Comparison of ENCODE assay signal across 9 mouse cellular contexts in genomic region chr3:100554843-100555242, GRCm38 (mm10).
DNase-seq lines count a peak whose midpoint lies in the region; ATAC-seq and TF ChIP-seq lines count a peak whose summit lies in the region.
"Had no signal": no experiment of that assay in that cellular context is flagged by ENCODE, and none has a peak within 500 bp of the region (broad histone marks: within the 10 kb centered on the region; RNA-seq: fewer than 3 reads in every experiment).

No protein-coding gene starts in this region.

- no peak overlapping the region for H3K9ac ChIP-seq in lung, postnatal 0 days (replicated peaks; ENCODE audit: low read depth)
- H3K9ac ChIP-seq in midbrain, postnatal 0 days (replicated peaks; ENCODE audit: low read length, poor library complexity, severe bottlenecking) = no peak overlapping the region
- H3K9ac ChIP-seq: limb, embryonic 15.5 days had no signal

- no peaks in the 10 kb centered on the region for H3K36me3 ChIP-seq in lung, postnatal 0 days (ENCODE audit: insufficient read depth, low read length)
- no peaks in the 10 kb centered on the region for H3K36me3 ChIP-seq in midbrain, postnatal 0 days (ENCODE audit: insufficient read depth, low read length)
- H3K36me3 ChIP-seq: limb, embryonic 15.5 days had no signal

- WGBS in lung, postnatal 0 days = 44% methylated on average over 5 of the region's 5 CpGs
- 47% methylated on average over 5 of the region's 5 CpGs for WGBS in lung, adult 2 months
- 45% methylated on average over 5 of the region's 5 CpGs for WGBS in midbrain, postnatal 0 days

- no peak overlapping the region for H3K4me2 ChIP-seq in lung, postnatal 0 days (replicated peaks; ENCODE audit: low read depth, low read length)
- H3K4me2 ChIP-seq in midbrain, postnatal 0 days (ENCODE audit: low read depth, low read length, poor library complexity, severe bottlenecking) = no peak overlapping the region
- H3K4me2 ChIP-seq: limb, embryonic 15.5 days had no signal

- no peak for TF ChIP-seq EP300 in lung, postnatal 0 days (IDR thresholded peaks at IDR 0.05)

- no peaks in the 10 kb centered on the region for H3K9me3 ChIP-seq in lung, postnatal 0 days (ENCODE audit: low read length)
- H3K9me3 ChIP-seq in midbrain, postnatal 0 days (ENCODE audit: low read length) = no peaks in the 10 kb centered on the region
- H3K9me3 ChIP-seq: limb, embryonic 15.5 days had no signal

- H3K27me3 ChIP-seq in lung, postnatal 0 days (replicated peaks; ENCODE audit: insufficient read depth, low read length) = no peaks in the 10 kb centered on the region
- H3K27me3 ChIP-seq in midbrain, postnatal 0 days (ENCODE audit: insufficient read depth, low read length) = no peaks in the 10 kb centered on the region
- H3K27me3 ChIP-seq: limb, embryonic 15.5 days had no signal

- DNase-seq in heart, adult 11 months = peak; percentile 67
- DNase-seq in heart, adult 9 months (ENCODE audit: low spot score in 2 of 2) = no peak
- no peak for DNase-seq in lung, postnatal 0 days (ENCODE audit: low spot score)
- DNase-seq in lung, adult 2 months = no peak
- peak; percentile 68 for DNase-seq in midbrain, postnatal 0 days (ENCODE audit: low spot score)
- no peak for DNase-seq in cerebellum, adult 9-11 months
- DNase-seq in thymus, postnatal 0 days (ENCODE audit: low spot score) = no peak

- TF ChIP-seq POLR2A in lung, adult 2 months (IDR thresholded peaks at IDR 0.05; ENCODE audit: borderline replicate concordance, extremely low read depth, low read depth, low read length) = no peak

- H3K4me3 ChIP-seq in lung, postnatal 0 days (ENCODE audit: low read depth, low read length) = no peak overlapping the region
- H3K4me3 ChIP-seq in lung, adult 2 months (replicated peaks; ENCODE audit: extremely low read depth, low read depth, low read length) = no peak overlapping the region
- no peak overlapping the region for H3K4me3 ChIP-seq in midbrain, postnatal 0 days (ENCODE audit: low read depth, low read length)
- H3K4me3 ChIP-seq: limb, embryonic 15.5 days had no signal

- H3K4me1 ChIP-seq in lung, postnatal 0 days (ENCODE audit: insufficient read depth, low read depth, low read length) = no peaks in the 10 kb centered on the region
- H3K4me1 ChIP-seq in lung, adult 2 months (ENCODE audit: control insufficient read depth, insufficient read depth, low read length) = no peaks in the 10 kb centered on the region
- no peaks in the 10 kb centered on the region for H3K4me1 ChIP-seq in midbrain, postnatal 0 days (ENCODE audit: insufficient read depth, low read length)
- H3K4me1 ChIP-seq: limb, embryonic 15.5 days had no signal

- no peak for ATAC-seq in lung, postnatal 0 days
- 0 out of 2 replicates have a peak, but pooled peaks have one; percentile 13 for ATAC-seq in erythroid progenitor cell, adult 5-6 weeks (replicated peaks; ENCODE audit: low FRiP score, poor library complexity, severe bottlenecking)
- no peak for ATAC-seq in midbrain, postnatal 0 days (ENCODE audit: low FRiP score)

- H3K27ac ChIP-seq in lung, postnatal 0 days (ENCODE audit: low read length) = no peak overlapping the region
- no peak overlapping the region for H3K27ac ChIP-seq in midbrain, postnatal 0 days (ENCODE audit: low read depth, low read length)
- H3K27ac ChIP-seq: limb, embryonic 15.5 days had no signal

- TF ChIP-seq CTCF in lung, postnatal 0 days (IDR thresholded peaks at IDR 0.05) = peak; percentile 50
- TF ChIP-seq CTCF in lung, adult 2 months (IDR thresholded peaks at IDR 0.05; ENCODE audit: insufficient read depth, low read length) = no peak
- TF ChIP-seq CTCF in midbrain, postnatal 0 days (IDR thresholded peaks at IDR 0.05) = peak; percentile 71

Comparison
In these comparisons a context has a peak if more than half of its experiments do, and no peak if none do; other contexts are left out.
1. DNase-seq: peak in heart, adult 11 months (single experiment) and midbrain, postnatal 0 days (single experiment); none in heart, adult 9 months (0 of 2), lung, postnatal 0 days (single experiment), lung, adult 2 months (single experiment), cerebellum, adult 9-11 months (single experiment) and thymus, postnatal 0 days (single experiment).